7 mouse cellular contexts compared by ENCODE assay signal in the genomic region with DNA sequence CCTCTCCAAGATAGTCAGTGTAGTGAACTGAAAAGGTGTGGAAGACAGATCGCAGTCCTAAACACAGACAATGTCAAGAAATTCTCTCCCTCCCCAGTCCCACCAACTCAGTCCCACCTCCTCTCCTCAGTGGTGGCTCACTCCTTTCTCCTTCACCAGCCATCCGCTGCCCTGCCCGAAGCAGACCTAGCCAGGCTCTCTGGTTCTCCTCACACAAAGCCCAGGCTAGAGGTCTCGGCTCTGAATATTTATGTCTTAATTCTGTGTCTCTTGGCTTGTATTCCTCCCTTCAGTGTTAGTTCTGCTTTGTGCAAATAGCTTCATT.
DNase-seq lines count a peak whose midpoint lies in the region; ATAC-seq and TF ChIP-seq lines count a peak whose summit lies in the region.

No protein-coding gene starts in this region.

- TF ChIP-seq CTCF in midbrain, postnatal 0 days (IDR thresholded peaks at IDR 0.05) = no peak

- no peaks in the 10 kb centered on the region for H3K27me3 ChIP-seq in embryonic facial prominence, embryonic 14.5 days (replicated peaks; ENCODE audit: control insufficient read depth, insufficient read depth, low read length)
- no peaks in the 10 kb centered on the region for H3K27me3 ChIP-seq in hindbrain, embryonic 15.5 days
- H3K27me3 ChIP-seq in midbrain, postnatal 0 days (ENCODE audit: insufficient read depth, low read length) = no peaks in the 10 kb centered on the region

- peaks cover 12% of the 10 kb centered on the region for H3K4me1 ChIP-seq in embryonic facial prominence, embryonic 14.5 days (ENCODE audit: control insufficient read depth, insufficient read depth, low read length)
- H3K4me1 ChIP-seq in hindbrain, embryonic 15.5 days (replicated peaks) = peaks cover 26% of the 10 kb centered on the region
- H3K4me1 ChIP-seq in midbrain, postnatal 0 days (ENCODE audit: insufficient read depth, low read length) = peaks cover 12% of the 10 kb centered on the region; the same call in 1 of the 2 replicates

- H3K4me2 ChIP-seq in embryonic facial prominence, embryonic 14.5 days (ENCODE audit: low read depth, low read length) = peak overlapping the region; percentile 53
- H3K4me2 ChIP-seq in hindbrain, embryonic 15.5 days = peak overlapping the region; percentile 47
- peak overlapping the region; percentile 43 for H3K4me2 ChIP-seq in midbrain, postnatal 0 days (ENCODE audit: low read depth, low read length, poor library complexity, severe bottlenecking)

- peak overlapping the region; percentile 22; the same call in 1 of the 2 replicates for H3K9ac ChIP-seq in embryonic facial prominence, embryonic 14.5 days (ENCODE audit: low read depth, low read length)
- no peak overlapping the region for H3K9ac ChIP-seq in hindbrain, embryonic 15.5 days
- no peak overlapping the region for H3K9ac ChIP-seq in midbrain, postnatal 0 days (replicated peaks; ENCODE audit: low read length, poor library complexity, severe bottlenecking)

- H3K27ac ChIP-seq in embryonic facial prominence, embryonic 14.5 days (replicated peaks; ENCODE audit: low read depth, low read length) = peak overlapping the region; percentile 49
- peak overlapping the region; percentile 70 for H3K27ac ChIP-seq in hindbrain, embryonic 15.5 days (replicated peaks)
- peak overlapping the region; percentile 65; the same call in 1 of the 2 replicates for H3K27ac ChIP-seq in midbrain, postnatal 0 days (ENCODE audit: low read depth, low read length)

- H3K4me3 ChIP-seq in embryonic facial prominence, embryonic 14.5 days (ENCODE audit: low read depth, low read length) = no peak overlapping the region
- no peak overlapping the region for H3K4me3 ChIP-seq in hindbrain, embryonic 15.5 days
- no peak overlapping the region for H3K4me3 ChIP-seq in midbrain, postnatal 0 days (ENCODE audit: low read depth, low read length)

- no peaks in the 10 kb centered on the region for H3K9me3 ChIP-seq in embryonic facial prominence, embryonic 14.5 days (ENCODE audit: control insufficient read depth, low read length)
- no peaks in the 10 kb centered on the region for H3K9me3 ChIP-seq in hindbrain, embryonic 15.5 days
- H3K9me3 ChIP-seq in midbrain, postnatal 0 days (ENCODE audit: low read length) = no peaks in the 10 kb centered on the region

- 41% methylated on average over 4 of the region's 4 CpGs for WGBS in embryonic facial prominence, embryonic 14.5 days
- WGBS in hindbrain, embryonic 15.5 days = 30% methylated on average over 4 of the region's 4 CpGs
- WGBS in midbrain, postnatal 0 days = 19% methylated on average over 4 of the region's 4 CpGs

- H3K36me3 ChIP-seq in embryonic facial prominence, embryonic 14.5 days (ENCODE audit: control insufficient read depth, insufficient read depth, low read length) = no peaks in the 10 kb centered on the region
- no peaks in the 10 kb centered on the region for H3K36me3 ChIP-seq in hindbrain, embryonic 15.5 days
- H3K36me3 ChIP-seq in midbrain, postnatal 0 days (ENCODE audit: insufficient read depth, low read length) = no peaks in the 10 kb centered on the region

- ATAC-seq in embryonic facial prominence, embryonic 14.5 days (ENCODE audit: low read depth) = no peak
- ATAC-seq in hindbrain, embryonic 15.5 days (ENCODE audit: low FRiP score, low read depth) = peak; percentile 52
- no peak for ATAC-seq in midbrain, postnatal 0 days (ENCODE audit: low FRiP score)

- peak; percentile 10 for DNase-seq in kidney, postnatal 14 days
- DNase-seq in kidney, adult 9 months = no peak
- DNase-seq in embryonic facial prominence, embryonic 14.5 days (ENCODE audit: low spot score) = no peak
- DNase-seq in midbrain, postnatal 0 days (ENCODE audit: low spot score) = no peak
- DNase-seq in frontal cortex, postnatal 10 days (ENCODE audit: low spot score in 2 of 2) = no peak
- DNase-seq in thymus, postnatal 10 days (ENCODE audit: low spot score in 2 of 2) = no peak
